Mouse (Mus musculus): Measurements from ENCODE around the gene Ap3d1. TPM values are rescaled to one million over a fixed set of nuclear protein-coding genes. Genes with fewer than 3 reads are reported as not detected.
A peak's percentile ranks its signal among the peaks of the same experiment; 100 is the strongest.

The Ap3d1 gene
- polyA plus RNA-seq, 1 experiment from 2014 or later = 44.0 TPM

DNA sequence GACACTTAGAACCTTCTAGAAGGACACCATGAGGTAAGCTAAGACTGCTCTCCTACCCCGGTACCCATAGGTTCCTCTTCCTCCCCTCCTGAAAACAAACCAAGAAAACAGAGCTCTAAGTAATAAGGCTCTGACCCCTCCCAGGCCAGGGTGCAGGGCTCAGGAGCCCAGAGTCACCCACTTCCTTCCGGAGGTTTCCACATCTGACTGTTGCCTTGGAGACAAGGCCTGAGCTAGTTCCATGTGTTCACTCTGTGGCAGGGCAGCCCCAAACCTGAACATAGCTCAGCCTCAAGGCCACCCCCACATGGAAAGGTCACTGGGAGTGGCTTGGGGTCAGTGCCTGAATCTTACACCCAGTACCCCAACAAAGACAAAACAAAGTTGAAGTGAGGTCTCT lies 46.9 kb downstream of the Ap3d1 start:
- H3K4me1 ChIP-seq = peaks cover 59% of the 10 kb centered on the region
- 0 out of 2 replicates have a peak overlapping the region, but pooled peaks have one; percentile 10 for H3K27ac ChIP-seq (replicated peaks)
- H3K4me2 ChIP-seq = no peak overlapping the region
- no peak overlapping the region for H3K9ac ChIP-seq
- no peak overlapping the region for H3K4me3 ChIP-seq
- no peak for ATAC-seq (ENCODE audit: extremely low read depth, insufficient number of reproducible peaks, low FRiP score, low TSS enrichment)
- WGBS = 65% methylated on average over 2 of the region's 2 CpGs
- no peaks in the 10 kb centered on the region for H3K9me3 ChIP-seq
- no peaks in the 10 kb centered on the region for H3K27me3 ChIP-seq (replicated peaks)
- peaks cover 56% of the 10 kb centered on the region for H3K36me3 ChIP-seq

DNA sequence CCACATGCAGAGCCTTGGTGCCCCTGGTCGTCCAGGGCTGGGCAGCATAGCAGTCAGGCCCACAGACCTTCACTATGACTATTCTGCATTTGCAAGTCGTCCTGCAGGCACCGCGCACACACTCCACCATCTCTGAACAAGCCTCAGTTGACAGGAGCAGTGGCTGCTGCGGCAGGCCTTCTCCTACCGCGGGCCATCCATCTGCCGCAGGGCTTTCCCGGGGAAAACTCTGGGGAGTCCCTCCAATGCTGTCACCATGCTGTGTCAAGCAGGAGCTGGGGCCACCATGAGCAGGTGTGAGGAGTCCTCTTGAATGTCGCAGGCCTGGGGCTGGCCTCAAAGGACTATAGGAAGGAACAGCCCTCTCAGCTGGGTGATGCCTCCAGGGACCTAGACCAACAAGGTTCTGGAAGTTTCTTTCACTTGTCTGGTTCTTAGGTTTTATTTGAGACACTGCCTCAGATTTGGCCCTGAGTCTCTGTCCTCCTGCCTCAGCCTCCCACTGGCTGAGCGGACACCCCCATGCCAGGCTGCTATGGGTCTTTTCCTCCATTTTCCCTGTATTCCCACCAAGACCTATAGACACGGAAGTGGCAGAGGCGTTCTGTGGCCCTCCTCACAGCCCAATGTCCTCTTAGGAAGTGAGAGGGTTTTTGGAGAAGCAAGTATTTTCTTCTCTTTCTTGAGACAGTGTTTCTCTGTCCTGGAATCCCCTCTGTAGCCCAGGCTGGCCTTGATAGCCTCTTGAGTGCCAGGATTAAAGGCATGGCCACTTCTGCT lies 47.7 kb downstream of the Ap3d1 start:
- H3K27me3 ChIP-seq (replicated peaks) = no peaks in the 10 kb centered on the region
- H3K9ac ChIP-seq = 0 out of 2 replicates have a peak overlapping the region, but pooled peaks have one; percentile 8
- H3K9me3 ChIP-seq = no peaks in the 10 kb centered on the region
- H3K4me3 ChIP-seq = no peak overlapping the region
- 0 out of 2 replicates have a peak overlapping the region, but pooled peaks have one; percentile 2 for H3K27ac ChIP-seq (replicated peaks)
- H3K4me1 ChIP-seq = peaks cover 52% of the 10 kb centered on the region
- no peak for ATAC-seq (ENCODE audit: extremely low read depth, insufficient number of reproducible peaks, low FRiP score, low TSS enrichment)
- no peak overlapping the region for H3K4me2 ChIP-seq
- 87% methylated on average over 13 of the region's 13 CpGs for WGBS
- H3K36me3 ChIP-seq = peaks cover 64% of the 10 kb centered on the region

DNA sequence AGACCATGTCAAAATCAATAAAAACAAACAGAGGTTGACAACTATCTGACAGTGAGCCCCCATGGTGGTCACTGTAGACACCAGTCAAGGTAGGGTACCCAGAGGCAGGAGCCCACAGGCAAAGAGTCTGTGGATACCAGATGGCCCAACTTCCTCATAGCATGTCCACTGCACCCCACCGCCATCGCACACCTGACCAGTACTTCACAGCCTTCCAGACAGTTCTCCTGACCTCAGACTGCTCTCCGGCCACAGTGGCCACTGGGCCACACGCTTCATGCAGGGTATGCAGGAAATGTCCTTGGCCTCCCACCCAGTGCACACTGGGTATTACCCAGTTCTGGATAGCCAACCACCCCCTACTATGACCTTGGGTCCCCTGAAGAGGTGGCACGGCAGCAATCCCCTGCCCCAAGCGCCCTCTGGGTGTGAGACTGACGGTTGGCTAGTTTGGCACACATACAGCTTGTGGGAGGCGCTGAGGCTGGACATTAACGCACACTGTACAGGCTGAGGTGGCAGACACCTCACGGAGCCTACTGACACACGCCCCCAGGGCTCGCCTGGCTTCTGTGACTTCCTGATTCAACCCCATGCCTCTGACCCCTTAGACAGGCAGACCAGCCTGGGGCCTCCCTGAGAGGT lies 48.5 kb downstream of the Ap3d1 start:
- Histone ChIP-seq H3K36me3 (peaks cover 66% of the 10 kb centered on the region), H3K27me3 (replicated peaks) (no peaks in the 10 kb centered on the region), H3K4me3 (no peak overlapping the region), H3K9ac (peak overlapping the region; percentile 19), H3K4me2 (no peak overlapping the region), H3K27ac (replicated peaks) (no peak overlapping the region), H3K9me3 (no peaks in the 10 kb centered on the region), H3K4me1 (peaks cover 45% of the 10 kb centered on the region)
- WGBS = 86% methylated on average over 12 of the region's 12 CpGs
- no peak for ATAC-seq (ENCODE audit: extremely low read depth, insufficient number of reproducible peaks, low FRiP score, low TSS enrichment)

DNA sequence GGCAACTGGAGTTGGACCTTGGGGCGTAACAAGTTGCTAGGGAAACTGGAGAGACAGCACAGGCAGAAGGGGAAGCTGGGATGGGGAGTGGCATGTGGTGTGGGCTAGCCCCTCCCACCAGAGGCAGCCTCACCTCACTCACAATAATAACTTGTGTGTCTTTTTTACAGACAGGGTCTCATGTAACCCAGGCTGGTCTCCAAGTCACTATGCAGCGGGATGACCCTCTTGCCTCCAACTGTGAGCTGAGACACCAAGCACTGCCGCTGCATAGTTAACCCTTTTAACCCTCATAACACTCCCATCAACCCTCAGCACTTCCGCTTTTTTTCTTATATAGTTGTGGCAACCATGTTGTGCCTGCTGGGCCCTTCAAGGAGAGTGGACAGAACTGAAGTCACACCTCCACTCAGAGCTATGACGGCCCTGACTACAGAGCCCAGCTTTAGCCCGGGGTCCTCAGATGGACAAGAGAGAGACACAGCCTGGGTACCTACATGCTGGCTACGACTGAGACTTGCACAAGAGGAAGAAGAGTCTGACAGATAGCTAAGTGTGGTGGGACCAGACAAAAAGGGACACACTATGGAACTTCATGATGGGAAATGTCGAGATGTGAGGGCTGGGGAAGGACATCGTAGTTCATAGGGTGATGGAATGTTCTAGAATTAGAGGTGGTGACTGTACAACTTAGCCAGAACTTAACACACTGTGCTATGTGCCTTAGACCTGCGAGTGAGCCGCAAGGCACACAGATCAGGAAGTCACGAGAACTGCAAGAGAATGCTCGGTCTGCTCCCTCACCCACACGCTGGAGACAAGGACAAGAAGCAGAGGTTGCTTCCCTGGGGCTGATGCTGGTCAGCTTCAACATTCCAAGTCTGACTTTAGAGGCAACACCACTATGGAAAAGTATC lies 49.6 kb downstream of the Ap3d1 start:
- Histone ChIP-seq H3K27me3 (replicated peaks) (no peaks in the 10 kb centered on the region), H3K4me1 (peaks cover 35% of the 10 kb centered on the region), H3K27ac (replicated peaks) (peak overlapping the region; percentile 15; the same call in 1 of the 2 replicates), H3K4me2 (no peak overlapping the region), H3K4me3 (no peak overlapping the region), H3K9me3 (no peaks in the 10 kb centered on the region), H3K9ac (peak overlapping the region; percentile 33; the same call in 1 of the 2 replicates), H3K36me3 (peaks cover 68% of the 10 kb centered on the region)
- no peak for ATAC-seq (ENCODE audit: extremely low read depth, insufficient number of reproducible peaks, low FRiP score, low TSS enrichment)
- WGBS = 76% methylated on average over 14 of the region's 14 CpGs

DNA sequence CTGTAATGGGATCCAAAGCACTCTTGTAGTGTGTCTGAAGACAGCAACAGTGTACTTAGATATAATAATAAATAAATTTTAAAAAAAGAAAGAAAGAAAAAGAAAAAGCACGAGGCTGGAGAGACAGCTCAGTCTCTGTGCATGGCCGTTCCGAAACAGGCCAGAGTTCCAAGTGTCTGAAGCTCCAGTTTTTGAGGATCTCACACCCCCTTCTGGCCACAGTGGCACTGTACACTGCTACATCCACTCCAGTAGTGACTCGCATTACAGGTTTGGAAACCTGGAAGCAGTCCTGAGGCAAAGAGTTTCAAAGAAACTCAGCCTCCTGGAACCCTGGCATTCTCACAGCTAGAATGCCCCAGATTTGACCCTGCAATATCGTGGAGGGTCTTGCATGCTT lies 54.2 kb downstream of the Ap3d1 start:
- Histone ChIP-seq H3K36me3 (peaks cover 87% of the 10 kb centered on the region), H3K9ac (no peak overlapping the region), H3K4me3 (no peak overlapping the region), H3K27ac (replicated peaks) (no peak overlapping the region), H3K4me1 (peaks cover 10% of the 10 kb centered on the region), H3K4me2 (no peak overlapping the region), H3K27me3 (replicated peaks) (no peaks in the 10 kb centered on the region), H3K9me3 (no peaks in the 10 kb centered on the region)
- no peak for ATAC-seq (ENCODE audit: extremely low read depth, insufficient number of reproducible peaks, low FRiP score, low TSS enrichment)
- WGBS = 51% methylated on average over 5 of the region's 5 CpGs

DNA sequence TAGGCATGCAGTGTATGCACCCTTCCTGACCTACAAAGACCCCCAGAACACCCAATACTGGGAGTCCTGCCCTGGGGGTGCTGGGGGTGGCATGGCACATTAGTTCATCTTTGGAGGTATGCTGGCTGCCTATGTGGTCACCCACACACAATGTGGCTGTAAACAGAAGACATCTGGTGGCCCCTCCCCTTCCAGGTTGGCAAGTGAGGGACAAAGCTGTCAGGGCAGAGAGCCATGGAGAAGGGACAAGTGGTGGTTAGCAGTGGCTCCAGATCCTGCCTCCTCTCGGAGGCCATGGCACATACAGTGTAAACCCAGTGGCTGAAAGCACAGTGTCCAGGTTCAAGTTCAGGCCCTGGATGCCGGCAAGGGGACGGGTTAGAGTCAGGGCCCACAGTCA lies 55.4 kb downstream of the Ap3d1 start:
- H3K36me3 ChIP-seq = peaks cover 81% of the 10 kb centered on the region

DNA sequence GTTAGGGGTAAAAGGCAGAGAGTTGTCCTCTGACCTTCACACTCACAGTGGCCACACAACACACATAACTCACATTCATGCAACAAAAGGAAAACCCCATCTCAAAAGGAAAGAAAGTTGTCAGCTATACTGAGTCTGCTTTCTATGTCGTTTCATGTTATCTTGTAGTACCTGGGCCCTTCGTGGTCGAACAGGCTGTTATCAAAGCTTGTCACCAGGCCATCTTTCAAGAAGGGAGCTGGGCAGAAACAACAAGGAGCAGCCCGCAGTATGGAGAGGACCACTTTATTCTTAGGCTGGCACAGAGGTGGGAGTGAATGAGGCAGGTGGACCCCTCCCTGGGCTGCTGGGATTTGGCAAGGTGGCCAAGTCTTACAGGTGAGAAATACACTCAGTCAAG lies 57.1 kb downstream of the Ap3d1 start:
- H3K4me1 ChIP-seq = peaks cover 12% of the 10 kb centered on the region
- WGBS = 43% methylated on average over 4 of the region's 4 CpGs
- no peaks in the 10 kb centered on the region for H3K9me3 ChIP-seq

More for the DNA sequence above, 55.4 kb downstream of the Ap3d1 start:
- WGBS = 89% methylated on average over 3 of the region's 3 CpGs
- Histone ChIP-seq H3K9ac (no peak overlapping the region), H3K4me2 (no peak overlapping the region), H3K27ac (replicated peaks) (no peak overlapping the region), H3K4me3 (no peak overlapping the region), H3K27me3 (replicated peaks) (no peaks in the 10 kb centered on the region), H3K4me1 (peaks cover 8% of the 10 kb centered on the region), H3K9me3 (no peaks in the 10 kb centered on the region)
- no peak for ATAC-seq (ENCODE audit: extremely low read depth, insufficient number of reproducible peaks, low FRiP score, low TSS enrichment)

DNA sequence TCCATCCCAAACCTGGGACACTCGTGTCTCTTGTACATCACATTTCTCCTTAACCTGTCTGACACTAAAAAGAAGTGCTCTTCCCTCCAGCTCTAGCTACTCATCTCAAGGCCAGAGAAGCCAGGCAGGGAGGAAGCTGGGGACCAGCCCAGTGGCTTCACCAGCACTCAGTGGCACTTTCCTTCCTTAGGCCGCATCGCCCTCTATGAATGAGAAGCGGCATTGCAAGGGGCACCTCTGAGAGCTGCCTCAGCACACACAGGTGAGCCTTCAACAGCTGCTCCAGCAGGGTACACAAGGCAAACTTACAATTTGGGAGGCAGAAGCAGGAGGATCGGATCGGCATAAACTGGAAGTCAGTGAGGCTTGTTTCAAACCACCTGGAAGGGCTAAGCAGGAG lies 57.9 kb downstream of the Ap3d1 start:
- Histone ChIP-seq H3K4me1 (peaks cover 19% of the 10 kb centered on the region), H3K27me3 (replicated peaks) (no peaks in the 10 kb centered on the region), H3K4me2 (no peak overlapping the region), H3K9me3 (no peaks in the 10 kb centered on the region), H3K36me3 (peaks cover 57% of the 10 kb centered on the region), H3K9ac (0 out of 2 replicates have a peak overlapping the region, but pooled peaks have one; percentile 16), H3K27ac (replicated peaks) (0 out of 2 replicates have a peak overlapping the region, but pooled peaks have one; percentile 4), H3K4me3 (no peak overlapping the region)
- ATAC-seq (ENCODE audit: extremely low read depth, insufficient number of reproducible peaks, low FRiP score, low TSS enrichment) = 0 out of 2 replicates have a peak, but pooled peaks have one; percentile 24
- WGBS = 65% methylated on average over 6 of the region's 6 CpGs

More for the DNA sequence above, 57.1 kb downstream of the Ap3d1 start:
- peaks cover 65% of the 10 kb centered on the region for H3K36me3 ChIP-seq
- no peaks in the 10 kb centered on the region for H3K27me3 ChIP-seq (replicated peaks)
- H3K9ac ChIP-seq = no peak overlapping the region
- 0 out of 2 replicates have a peak overlapping the region, but pooled peaks have one; percentile 4 for H3K27ac ChIP-seq (replicated peaks)
- no peak for ATAC-seq (ENCODE audit: extremely low read depth, insufficient number of reproducible peaks, low FRiP score, low TSS enrichment)
- no peak overlapping the region for H3K4me2 ChIP-seq
- H3K4me3 ChIP-seq = no peak overlapping the region

DNA sequence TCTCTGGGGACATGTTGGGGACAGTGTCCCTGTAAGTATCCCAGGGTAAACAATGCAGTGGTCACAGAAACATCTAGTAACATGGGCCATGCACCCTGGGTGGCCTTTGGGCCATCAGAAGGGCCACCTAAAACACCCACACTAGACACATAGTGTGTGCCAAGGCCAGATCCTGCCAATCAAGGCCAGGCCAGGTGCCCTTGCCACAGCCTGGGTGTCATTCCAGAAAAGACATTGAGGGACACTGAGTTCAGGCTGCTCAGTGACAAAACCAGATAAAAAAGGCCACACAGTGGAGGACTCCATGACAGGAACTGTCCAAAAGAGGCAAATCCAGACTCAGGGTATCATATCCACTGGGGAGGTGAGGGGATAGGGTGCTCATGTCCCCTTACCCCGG lies 58.4 kb downstream of the Ap3d1 start:
- Histone ChIP-seq H3K4me1 (peaks cover 25% of the 10 kb centered on the region), H3K4me3 (no peak overlapping the region), H3K36me3 (peaks cover 51% of the 10 kb centered on the region), H3K27ac (replicated peaks) (no peak overlapping the region), H3K9ac (no peak overlapping the region), H3K27me3 (replicated peaks) (no peaks in the 10 kb centered on the region), H3K4me2 (no peak overlapping the region), H3K9me3 (no peaks in the 10 kb centered on the region)
- WGBS = 90% methylated on average over 1 of the region's 1 CpGs
- ATAC-seq (ENCODE audit: extremely low read depth, insufficient number of reproducible peaks, low FRiP score, low TSS enrichment) = no peak

DNA sequence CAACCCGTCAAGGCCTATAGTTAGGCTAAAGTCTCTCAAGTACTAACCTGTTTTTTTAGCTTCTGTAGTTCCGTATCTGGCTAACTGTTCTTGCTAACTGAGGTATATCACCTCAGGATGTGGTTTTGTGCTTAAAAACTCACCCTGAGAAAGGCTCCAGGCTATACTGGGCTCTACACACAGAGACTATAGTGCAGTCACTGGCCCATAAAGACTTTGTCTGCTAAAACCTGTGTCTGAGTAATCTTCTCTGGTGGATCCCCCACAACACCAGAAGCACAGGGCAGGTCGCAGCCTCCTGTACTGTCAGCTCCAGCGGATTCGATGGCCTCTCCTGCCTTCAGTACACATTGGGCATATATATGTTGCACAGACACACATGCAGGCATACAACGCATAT lies 60.1 kb downstream of the Ap3d1 start:
- Histone ChIP-seq H3K27me3 (replicated peaks) (no peaks in the 10 kb centered on the region), H3K4me2 (no peak overlapping the region), H3K9me3 (no peaks in the 10 kb centered on the region), H3K27ac (replicated peaks) (no peak overlapping the region), H3K36me3 (peaks cover 40% of the 10 kb centered on the region), H3K9ac (no peak overlapping the region), H3K4me3 (no peak overlapping the region), H3K4me1 (peaks cover 41% of the 10 kb centered on the region)
- ATAC-seq (ENCODE audit: extremely low read depth, insufficient number of reproducible peaks, low FRiP score, low TSS enrichment) = no peak
- WGBS = 90% methylated on average over 6 of the region's 6 CpGs

DNA sequence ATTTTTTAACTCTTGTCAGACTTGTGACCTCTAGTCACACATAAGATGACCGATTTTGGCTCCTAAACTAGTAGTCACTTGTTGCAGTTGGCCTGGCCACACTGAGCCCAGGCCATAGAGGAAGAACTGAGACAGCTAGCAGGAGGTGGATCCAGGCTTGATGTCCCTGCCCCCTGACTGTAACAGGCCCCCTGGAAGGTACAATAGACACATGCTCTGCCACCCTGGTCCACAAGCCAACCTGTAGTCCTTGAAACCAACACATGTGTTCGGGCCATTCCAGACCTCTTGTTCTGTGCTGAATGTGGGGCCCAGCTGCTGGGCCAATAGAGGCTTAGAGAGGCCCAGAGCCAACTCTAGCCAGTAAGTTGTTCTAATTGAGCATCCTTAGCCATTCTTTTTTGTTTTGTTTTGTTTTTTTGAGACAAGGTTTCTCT lies 61.8 kb downstream of the Ap3d1 start:
- no peaks in the 10 kb centered on the region for H3K27me3 ChIP-seq (replicated peaks)
- no peak for ATAC-seq (ENCODE audit: extremely low read depth, insufficient number of reproducible peaks, low FRiP score, low TSS enrichment)
- H3K9me3 ChIP-seq = no peaks in the 10 kb centered on the region
- H3K4me1 ChIP-seq = peaks cover 42% of the 10 kb centered on the region
- peaks cover 23% of the 10 kb centered on the region for H3K36me3 ChIP-seq
- H3K27ac ChIP-seq (replicated peaks) = peak overlapping the region; percentile 100
- 0 out of 2 replicates have a peak overlapping the region, but pooled peaks have one; percentile 24 for H3K9ac ChIP-seq
- WGBS = 73% methylated on average over 2 of the region's 2 CpGs
- H3K4me3 ChIP-seq = no peak overlapping the region
- peak overlapping the region; percentile 9; the same call in 1 of the 2 replicates for H3K4me2 ChIP-seq

Measured in heart, embryonic 13.5 days (tissue).